Mouse (Mus musculus) frontal cortex, adult 2 months (tissue): Measurements from ENCODE around the gene Gm3435. TPM values are rescaled to one million over a fixed set of nuclear protein-coding genes. Genes with fewer than 3 reads are reported as not detected.
"Not testable (repeated sequence)": the region's sequence is repeated elsewhere in the genome, so short reads cannot be mapped to it uniquely, and the experiment has no call there.

Experiments
- DNase-seq, 2 experiments: peaks; one replicate each; pipeline ENCODE4 v3.0.0; 2022; ENCODE audit warnings: low spot score in 1 of 2; ENCODE audit errors: extremely low spot score in 1 of 2
- polyA plus RNA-seq: library from polyadenylated mRNA; depleted of rRNA; stranded (reverse); fragments of >200 nt; gene quantifications from 2 replicates; pipeline ENCODE4 v1.2.3, GENCODE M21; 2012; rRNA removed

The Gm3435 gene
- polyA plus RNA-seq = 8.5 and 9.2 TPM in 2 replicates

GRCm38 (mm10) chr17:15009706-15010413 lies at the start of gene Gm3435:
TSS of gene Gm3435 (plus strand) at chr17:15010176.
- DNase-seq = not testable (repeated sequence)

- no peak for DNase-seq
These were observed 49.5 kb upstream of the Gm3435 start for GRCm38 (mm10) chr17:14960520-14960919.

- DNase-seq = not testable (repeated sequence)
These were observed 48.9 kb upstream of the Gm3435 start, which contains the start of gene Phf10 for GRCm38 (mm10) chr17:14960951-14961556. TSS of gene Phf10 (minus strand) at chr17:14961273.

- DNase-seq = not testable (repeated sequence)
These were observed 48.3 kb upstream of the Gm3435 start for GRCm38 (mm10) chr17:14961557-14962154.

GRCm38 (mm10) chr17:14968373-14968913 lies 41.5 kb upstream of the Gm3435 start:
- not testable (repeated sequence) for DNase-seq

GRCm38 (mm10) chr17:14977718-14978361 lies 32.1 kb upstream of the Gm3435 start:
- not testable (repeated sequence) for DNase-seq

- not testable (repeated sequence) for DNase-seq
These were observed 31.5 kb upstream of the Gm3435 start, which contains the start of the genes 9030025P20Rik and Gm3417 for GRCm38 (mm10) chr17:14978362-14979038. TSS of gene 9030025P20Rik (plus strand) at chr17:14978468. TSS of gene Gm3417 (minus strand) at chr17:14978790.

GRCm38 (mm10) chr17:14990116-14990702 lies 19.8 kb upstream of the Gm3435 start:
- not testable (repeated sequence) for DNase-seq

- DNase-seq = not testable (repeated sequence)
These were observed 17.3 kb upstream of the Gm3435 start for GRCm38 (mm10) chr17:14992522-14993138.

GRCm38 (mm10) chr17:14993139-14993832 lies 16.7 kb upstream of the Gm3435 start:
- DNase-seq = not testable (repeated sequence)

GRCm38 (mm10) chr17:14994140-14994539 lies 15.8 kb upstream of the Gm3435 start:
- not testable (repeated sequence) for DNase-seq

- DNase-seq = not testable (repeated sequence)
These were observed 9.9 kb upstream of the Gm3435 start for GRCm38 (mm10) chr17:15000047-15000446.

GRCm38 (mm10) chr17:15009088-15009487 lies 888 bp upstream of the Gm3435 start:
- not testable (repeated sequence) for DNase-seq

GRCm38 (mm10) chr17:15021503-15022220 lies 11.7 kb downstream of the Gm3435 start:
- peak; percentile 5 to 18 for DNase-seq

GRCm38 (mm10) chr17:15023878-15024492 lies 14.0 kb downstream of the Gm3435 start:
- not testable (repeated sequence) for DNase-seq

- DNase-seq = not testable (repeated sequence)
These were observed 14.7 kb downstream of the Gm3435 start for GRCm38 (mm10) chr17:15024502-15025193.

GRCm38 (mm10) chr17:15025513-15025912 lies 15.5 kb downstream of the Gm3435 start:
- not testable (repeated sequence) for DNase-seq
